Mouse (Mus musculus): ENCODE measurements around the gene Ccdc174. TPM values are rescaled to one million over a fixed set of nuclear protein-coding genes. Genes with fewer than 3 reads are reported as not detected.

The Ccdc174 gene
- 3.4 and 6.1 TPM in 2 replicates for polyA plus RNA-seq (2012; rRNA removed; ENCODE audit: low replicate concordance)

DNA sequence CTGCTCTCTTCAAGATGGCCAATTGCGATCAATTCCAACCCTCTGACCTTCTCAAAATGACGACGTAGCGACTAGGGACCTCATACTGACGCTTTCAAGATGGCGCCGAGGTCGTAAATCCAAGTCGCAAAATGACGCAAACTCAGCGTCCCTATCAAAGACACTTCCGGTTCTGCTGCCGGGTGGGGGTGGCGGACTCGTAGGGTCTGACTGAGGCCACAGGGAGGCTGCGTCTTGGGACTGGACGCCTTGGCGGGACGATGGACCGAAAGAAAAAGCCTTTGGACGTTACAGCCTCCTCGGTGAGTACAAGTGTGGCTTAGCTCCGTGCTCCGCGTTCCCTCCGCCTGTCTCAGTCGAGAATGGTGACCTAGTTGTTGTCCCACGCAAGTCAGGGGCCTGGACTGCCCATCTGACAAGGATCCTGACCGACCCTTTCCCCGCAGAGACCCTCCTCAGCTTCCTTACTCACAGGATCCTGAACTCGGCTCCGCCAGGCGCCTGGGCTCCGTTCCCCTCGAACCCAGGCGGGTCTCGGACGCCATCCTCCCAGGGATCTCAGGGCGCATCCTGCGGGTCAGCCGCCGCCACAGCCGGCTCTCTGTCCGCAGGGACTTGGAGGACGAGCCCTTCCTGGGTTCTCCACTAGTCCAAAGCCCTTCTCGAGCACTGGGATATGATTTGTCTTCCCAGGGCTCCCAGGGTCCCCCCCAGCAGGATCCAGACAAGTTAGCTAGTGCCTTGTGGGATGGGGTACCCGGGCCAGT is at the start of gene Ccdc174:
Gene Ccdc174, plus strand, starts transcription at position 169 of the 767 bp plus-strand sequence.

DNA sequence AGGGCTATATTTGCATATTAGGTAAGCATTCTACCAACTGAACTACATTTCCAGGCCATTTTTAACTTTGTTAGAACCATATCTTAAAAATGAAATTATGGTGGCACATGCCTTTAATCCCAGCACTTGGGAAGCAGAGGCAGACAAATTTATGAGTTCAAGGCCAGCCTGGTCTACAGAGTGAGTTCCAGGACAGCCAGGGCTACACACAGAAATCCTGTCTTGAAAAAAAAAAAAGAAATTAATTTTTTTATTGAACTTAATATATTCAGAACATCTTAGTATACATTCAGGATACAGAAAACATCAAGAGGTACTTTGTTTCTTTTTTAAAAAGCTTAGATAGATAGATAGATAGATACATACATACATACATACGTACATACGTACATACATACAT is 24.7 kb downstream of the Ccdc174 start, which contains the start of gene 4930590J08Rik:
Gene 4930590J08Rik, plus strand, starts transcription at position 301 of the 400 bp plus-strand sequence.

Other genes with a start within 250 kb of the Ccdc174 start
- gene Slc6a6, start 194.0 kb upstream of the Ccdc174 start, polyA plus RNA-seq (2012; rRNA removed; ENCODE audit: low replicate concordance), result 103 and 125 TPM in 2 replicates
- 1.0 and 3.2 TPM in 2 replicates for gene Grip2, start 50.8 kb upstream of the Ccdc174 start, polyA plus RNA-seq (2012; rRNA removed; ENCODE audit: low replicate concordance)
- gene 4930590J08Rik, start 24.8 kb downstream of the Ccdc174 start, polyA plus RNA-seq (2012; rRNA removed; ENCODE audit: low replicate concordance), result 0.10 and 0.33 TPM in 2 replicates
- gene Fgd5, start 100.8 kb downstream of the Ccdc174 start, polyA plus RNA-seq (2012; rRNA removed; ENCODE audit: low replicate concordance), result 8.7 and 9.8 TPM in 2 replicates
- gene Nr2c2, start 213.3 kb downstream of the Ccdc174 start, polyA plus RNA-seq (2012; rRNA removed; ENCODE audit: low replicate concordance), result 13.0 and 24.0 TPM in 2 replicates

Data from mammary gland, adult 2 months (tissue).